Mouse (Mus musculus) stomach, postnatal 0 days (tissue): ENCODE results near the gene Hoxa3. TPM values are rescaled to one million over a fixed set of nuclear protein-coding genes. Genes with fewer than 3 reads are reported as not detected.

Experiments
- ATAC-seq: fragments of 200-750 bp; cut with Nextera tagmentation; 2 replicates; pipeline ENCODE4 v1.8.0; 2017; ENCODE audit not compliant: low FRiP score, low TSS enrichment
- DNase-seq: peaks from one replicate; pipeline ENCODE4 v3.0.0-alpha.2; 2016; ENCODE audit warnings: low spot score
- H3K27ac ChIP-seq: fragments of 300-500 bp; sonication (generic); replicated peaks from 2 replicates; pipeline ENCODE4 v1.5.1; 2014; ENCODE audit warnings: mild to moderate bottlenecking, control low read depth
- H3K27me3 ChIP-seq: fragments of 300-500 bp; sonication (generic); 2 replicates; pipeline ENCODE4 v1.6.1; 2014; ENCODE audit warnings: low read length; ENCODE audit not compliant: control insufficient read depth, insufficient read depth
- H3K36me3 ChIP-seq: fragments of 300-500 bp; sonication (generic); 2 replicates; pipeline ENCODE4 v1.6.1; 2014; ENCODE audit warnings: low read length, mixed read lengths; ENCODE audit not compliant: control insufficient read depth, insufficient read depth
- H3K4me1 ChIP-seq: fragments of 300-500 bp; sonication (generic); replicated peaks from 2 replicates; pipeline ENCODE4 v1.6.1; 2014; ENCODE audit warnings: antibody characterized with exemption; ENCODE audit not compliant: control insufficient read depth, insufficient read depth
- H3K4me2 ChIP-seq: fragments of 300-500 bp; sonication (generic); replicated peaks from 2 replicates; pipeline ENCODE4 v1.6.1; 2014; ENCODE audit warnings: low read depth, mild to moderate bottlenecking, control low read depth, moderate library complexity
- H3K4me3 ChIP-seq: fragments of 300-500 bp; sonication (generic); 2 replicates; pipeline ENCODE4 v1.5.1; 2014; ENCODE audit warnings: low read depth, low read length, control low read depth
- H3K9ac ChIP-seq: fragments of 300-500 bp; sonication (generic); 2 replicates; pipeline ENCODE4 v1.6.1; 2014; ENCODE audit warnings: mild to moderate bottlenecking, low read length, control low read depth, mixed read lengths
- H3K9me3 ChIP-seq: fragments of 300-500 bp; sonication (generic); 2 replicates; pipeline ENCODE4 v1.6.1; 2016; ENCODE audit warnings: low read length; ENCODE audit not compliant: control insufficient read depth
- CTCF ChIP-seq: IDR thresholded peaks from 2 replicates; pipeline ENCODE4 v1.5.1; 2016; ENCODE audit warnings: antibody characterized with exemption, low read depth, mild to moderate bottlenecking, moderate library complexity
- EP300 ChIP-seq: optimal IDR thresholded peaks from 2 replicates; pipeline ENCODE3; 2016; ENCODE audit warnings: antibody characterized with exemption
- WGBS: fragments of 180-500 bp; shearing (Covaris S2); extraction: QIAGEN DNeasy Blood & Tissue Kit; methylation state at CpG from one replicate; pipeline ENCODE4 v1.1.7; 2014; 5-methylcytosine and 5-hydroxymethylcytosine counted together
- polyA plus RNA-seq: library from polyadenylated mRNA; unstranded; fragments of >200 nt; fragmentation: Nextera tagmentation; extraction: Ambion mirVana; gene quantifications from 2 replicates; pipeline ENCODE4 v1.2.1, GENCODE M21; 2015

Gene Hoxa3
- polyA plus RNA-seq, 1 experiment from 2014 or later = 2.8 TPM

DNA sequence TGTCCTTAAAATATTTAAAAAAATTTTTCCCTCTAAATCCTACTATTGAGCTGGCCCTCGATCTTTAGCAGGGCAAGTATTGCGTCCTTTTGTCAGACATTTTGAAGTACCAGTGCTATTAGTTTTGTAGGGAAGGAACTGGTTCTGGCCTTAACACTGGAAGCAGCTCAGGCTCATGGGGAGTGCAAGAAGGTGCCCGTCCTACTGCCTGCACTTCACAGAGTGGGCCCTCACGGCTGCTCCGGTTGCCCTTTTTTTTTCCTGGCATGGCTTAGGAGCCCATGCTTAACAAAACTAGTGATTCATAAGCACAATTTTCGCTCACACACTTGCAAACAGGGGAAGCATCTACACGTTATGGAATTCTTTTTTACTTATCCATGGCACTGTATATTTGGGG, 25.8 kb upstream of the Hoxa3 start:
- ATAC-seq (no peak), DNase-seq (no peak)
- no peak overlapping the region for H3K27ac ChIP-seq
- peaks cover 64% of the 10 kb centered on the region for H3K27me3 ChIP-seq
- H3K36me3 ChIP-seq = no peaks in the 10 kb centered on the region
- 8% methylated on average over 7 of the region's 7 CpGs for WGBS
- H3K4me3 ChIP-seq = no peak overlapping the region
- TF ChIP-seq EP300 (no peak), CTCF (no peak)
- no peak overlapping the region for H3K9ac ChIP-seq
- no peak overlapping the region for H3K4me2 ChIP-seq
- no peaks in the 10 kb centered on the region for H3K9me3 ChIP-seq
- H3K4me1 ChIP-seq = no peaks in the 10 kb centered on the region

DNA sequence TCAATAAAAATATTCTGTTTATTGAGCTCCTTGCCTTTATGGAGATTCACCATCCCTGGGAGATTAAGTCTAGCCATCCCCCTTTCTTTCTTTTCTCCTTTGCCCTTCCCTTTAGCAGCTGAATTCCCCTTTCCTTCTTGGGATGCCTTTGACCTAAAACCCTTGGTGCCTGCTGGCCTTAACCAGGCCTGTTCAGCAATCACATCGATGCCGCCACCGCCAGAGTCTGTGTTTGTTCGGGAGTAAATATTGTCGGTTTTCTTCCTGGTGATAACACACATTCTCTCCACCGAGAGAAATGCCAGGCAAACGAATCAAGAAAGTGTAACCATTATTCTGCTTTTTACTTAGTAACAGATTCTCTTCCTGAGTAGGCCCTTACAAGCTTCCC, 25.0 kb upstream of the Hoxa3 start:
- H3K4me3 ChIP-seq = no peak overlapping the region
- no peak for ATAC-seq
- H3K36me3 ChIP-seq = no peaks in the 10 kb centered on the region
- TF ChIP-seq CTCF = no peak
- no peak for TF ChIP-seq EP300
- DNase-seq = no peak
- H3K9ac ChIP-seq = no peak overlapping the region
- H3K4me2 ChIP-seq = no peak overlapping the region
- no peaks in the 10 kb centered on the region for H3K4me1 ChIP-seq
- peaks cover 65% of the 10 kb centered on the region for H3K27me3 ChIP-seq
- H3K9me3 ChIP-seq = no peaks in the 10 kb centered on the region
- WGBS = 4% methylated on average over 7 of the region's 7 CpGs
- H3K27ac ChIP-seq = no peak overlapping the region

DNA sequence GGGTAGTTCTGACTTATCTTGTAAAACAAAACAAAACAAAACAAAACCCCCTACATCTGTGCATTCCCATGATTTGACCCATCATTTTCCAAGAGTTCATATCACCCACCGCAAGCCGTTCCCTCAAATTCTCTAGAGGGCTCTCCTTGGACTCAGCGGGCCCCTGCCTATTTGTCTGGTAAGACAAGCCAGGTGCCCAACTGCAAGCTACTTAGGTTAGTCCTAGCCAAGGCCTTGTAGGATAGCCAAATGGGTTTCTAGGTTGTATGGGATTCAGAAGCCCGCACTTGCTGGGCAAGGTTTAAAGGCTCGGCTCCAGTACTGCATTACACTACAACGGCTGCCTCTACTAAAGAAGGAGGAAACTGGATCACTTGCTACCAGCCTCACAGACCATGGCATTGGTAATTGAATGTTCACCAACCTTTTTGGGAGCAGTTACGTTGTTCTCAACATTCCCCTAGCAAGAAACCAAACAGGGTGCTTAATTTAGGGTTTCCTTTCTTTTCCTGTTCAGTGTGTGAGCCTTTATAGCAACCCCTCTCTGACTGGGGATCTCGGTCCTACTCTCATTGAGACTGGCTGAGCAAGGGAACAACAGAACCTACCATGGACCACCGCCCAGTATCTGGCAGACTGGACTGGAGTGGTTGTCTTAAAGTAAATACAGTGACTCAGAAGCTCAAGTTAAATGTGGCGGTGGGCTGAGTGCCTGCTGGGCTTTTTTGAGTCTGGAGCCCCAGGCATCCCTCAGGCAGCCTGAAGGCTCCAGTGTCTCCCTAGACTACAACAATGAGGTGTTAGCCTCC, 24.4 kb upstream of the Hoxa3 start:
- no peak overlapping the region for H3K4me3 ChIP-seq

DNA sequence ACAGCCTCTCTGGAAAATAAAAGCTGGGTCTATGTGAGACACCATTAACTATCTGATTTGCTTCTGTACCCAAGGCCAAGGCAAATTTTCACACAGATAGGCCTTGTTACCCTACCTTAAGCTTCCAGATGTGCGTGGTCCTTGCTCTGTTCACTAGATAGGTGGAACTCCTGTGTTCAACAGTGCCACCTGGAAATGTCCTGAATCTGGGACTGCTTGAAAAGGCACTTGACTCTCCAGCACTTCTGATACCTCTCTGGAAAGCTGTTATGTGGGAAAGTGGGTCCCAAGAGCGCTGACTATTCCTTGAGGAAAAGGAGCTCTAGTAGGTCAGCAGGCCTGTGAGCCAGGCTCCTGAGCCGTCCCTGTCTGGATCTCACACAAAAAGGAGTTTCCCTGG, 23.7 kb upstream of the Hoxa3 start:
- Histone ChIP-seq H3K4me2 (no peak overlapping the region), H3K27ac (no peak overlapping the region)
- WGBS = 11% methylated on average over 3 of the region's 3 CpGs

More for the DNA sequence above, 24.4 kb upstream of the Hoxa3 start:
- DNase-seq (no peak), ATAC-seq (no peak)
- Histone ChIP-seq H3K27me3 (peaks cover 63% of the 10 kb centered on the region), H3K27ac (no peak overlapping the region), H3K9me3 (no peaks in the 10 kb centered on the region), H3K9ac (no peak overlapping the region), H3K4me2 (no peak overlapping the region), H3K36me3 (no peaks in the 10 kb centered on the region), H3K4me1 (no peaks in the 10 kb centered on the region)
- TF ChIP-seq CTCF (no peak), EP300 (no peak)
- 13% methylated on average over 10 of the region's 10 CpGs for WGBS

DNA sequence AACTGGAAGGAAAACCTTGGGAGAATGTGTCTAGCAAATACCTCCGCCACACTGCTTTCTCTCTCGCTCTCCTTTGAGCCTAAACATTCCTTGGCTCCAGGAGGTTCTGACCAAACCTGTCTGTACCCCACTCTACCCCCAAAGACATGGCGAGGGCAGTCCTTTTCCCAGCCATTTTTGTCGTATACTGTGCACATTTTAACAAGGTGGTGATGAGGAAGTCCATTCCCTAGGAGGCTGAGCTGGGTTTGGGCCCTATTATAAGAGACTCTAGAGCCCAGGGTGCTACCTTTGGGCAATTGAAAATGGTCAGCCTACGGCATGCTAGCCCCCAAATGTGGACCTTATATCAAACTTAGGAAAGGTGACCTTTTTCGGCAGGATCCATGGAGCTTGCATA, 22.7 kb upstream of the Hoxa3 start:
- H3K4me3 ChIP-seq = no peak overlapping the region
- no peak for ATAC-seq
- TF ChIP-seq EP300 = no peak
- TF ChIP-seq CTCF = no peak
- H3K9me3 ChIP-seq = no peaks in the 10 kb centered on the region
- DNase-seq = no peak
- H3K36me3 ChIP-seq = no peaks in the 10 kb centered on the region
- peaks cover 55% of the 10 kb centered on the region for H3K27me3 ChIP-seq
- H3K27ac ChIP-seq = no peak overlapping the region
- 20% methylated on average over 6 of the region's 6 CpGs for WGBS
- no peak overlapping the region for H3K9ac ChIP-seq
- no peaks in the 10 kb centered on the region for H3K4me1 ChIP-seq
- no peak overlapping the region for H3K4me2 ChIP-seq

More for the DNA sequence above, 23.7 kb upstream of the Hoxa3 start:
- Histone ChIP-seq H3K4me1 (no peaks in the 10 kb centered on the region), H3K36me3 (no peaks in the 10 kb centered on the region), H3K4me3 (no peak overlapping the region), H3K9ac (no peak overlapping the region), H3K9me3 (no peaks in the 10 kb centered on the region), H3K27me3 (peaks cover 60% of the 10 kb centered on the region)
- TF ChIP-seq EP300 = no peak
- no peak for TF ChIP-seq CTCF
- no peak for ATAC-seq
- DNase-seq = no peak

DNA sequence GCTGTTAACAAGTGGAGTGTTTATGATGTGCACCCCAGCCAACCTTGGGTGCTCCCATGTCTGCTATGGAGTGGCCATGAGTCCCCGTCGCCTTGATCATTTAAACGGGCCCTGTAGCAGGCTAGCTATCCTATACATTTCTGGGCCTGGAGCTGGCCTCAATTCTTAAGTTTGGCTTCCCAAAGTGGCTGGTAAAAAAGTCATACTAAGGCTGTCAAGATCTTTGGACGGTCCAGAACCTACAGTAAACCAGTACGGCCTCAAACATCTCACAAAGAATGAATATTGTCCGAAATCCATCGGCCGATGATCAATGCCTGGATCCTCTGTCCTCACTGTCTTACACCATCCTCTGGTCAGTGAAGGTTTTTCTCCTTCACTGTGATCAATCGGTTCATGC, 22.1 kb upstream of the Hoxa3 start:
- no peak for DNase-seq
- WGBS = 32% methylated on average over 9 of the region's 9 CpGs
- H3K27ac ChIP-seq = no peak overlapping the region
- H3K4me2 ChIP-seq = no peak overlapping the region
- TF ChIP-seq EP300 = no peak
- no peak for TF ChIP-seq CTCF
- H3K4me1 ChIP-seq = no peaks in the 10 kb centered on the region
- H3K4me3 ChIP-seq = no peak overlapping the region
- no peak for ATAC-seq
- no peaks in the 10 kb centered on the region for H3K36me3 ChIP-seq
- peaks cover 54% of the 10 kb centered on the region for H3K27me3 ChIP-seq
- no peaks in the 10 kb centered on the region for H3K9me3 ChIP-seq
- no peak overlapping the region for H3K9ac ChIP-seq
